Mouse (Mus musculus) splenic B cell, adult 2 months (primary cell): ENCODE results near the gene Pax7.

ENCODE experiments used
- DNase-seq: peaks from one replicate; pipeline ENCODE4 v3.0.0-alpha.2; 2011; ENCODE audit warnings: low read depth, low spot score
- H3K27me3 ChIP-seq: 2 replicates; pipeline ENCODE4 v1.6.1; 2012; ENCODE audit warnings: mild to moderate bottlenecking, low read length, moderate library complexity, mixed read lengths; ENCODE audit not compliant: control insufficient read depth, poor library complexity, insufficient read depth, severe bottlenecking
- H3K36me3 ChIP-seq: 2 replicates; pipeline ENCODE4 v1.6.1; 2012; ENCODE audit warnings: mild to moderate bottlenecking, low read length, moderate library complexity, mixed read lengths; ENCODE audit not compliant: control insufficient read depth, poor library complexity, insufficient read depth, severe bottlenecking

Gene Pax7

DNA sequence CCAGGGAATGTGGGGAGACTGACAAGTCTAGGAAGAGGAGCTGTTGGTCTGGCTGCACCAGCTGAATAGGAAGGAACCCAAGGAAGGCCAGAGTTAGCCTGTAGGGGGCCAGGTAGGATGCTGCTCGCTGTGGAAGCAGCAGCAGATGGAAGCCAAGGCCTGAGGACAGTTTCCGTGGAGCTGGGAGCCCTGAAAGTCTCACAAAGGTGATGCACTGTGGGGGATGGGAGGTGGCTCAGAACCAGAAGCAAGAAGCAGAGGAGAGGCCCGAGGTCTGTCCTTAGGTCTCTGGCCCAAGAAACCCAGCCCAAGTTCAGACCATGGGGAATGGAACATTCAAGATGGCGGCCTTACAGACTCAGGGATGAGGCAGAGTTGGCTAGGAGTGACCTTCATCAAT is 109.0 kb downstream of the Pax7 start:
- Histone ChIP-seq H3K36me3 (no peaks in the 10 kb centered on the region), H3K27me3 (no peaks in the 10 kb centered on the region)
- no peak for DNase-seq

- Histone ChIP-seq H3K36me3 (no peaks in the 10 kb centered on the region), H3K27me3 (no peaks in the 10 kb centered on the region)
- DNase-seq: no peak
These were observed 114.3 kb downstream of the Pax7 start for GRCm38 (mm10) chr4:139718978-139719377.

DNA sequence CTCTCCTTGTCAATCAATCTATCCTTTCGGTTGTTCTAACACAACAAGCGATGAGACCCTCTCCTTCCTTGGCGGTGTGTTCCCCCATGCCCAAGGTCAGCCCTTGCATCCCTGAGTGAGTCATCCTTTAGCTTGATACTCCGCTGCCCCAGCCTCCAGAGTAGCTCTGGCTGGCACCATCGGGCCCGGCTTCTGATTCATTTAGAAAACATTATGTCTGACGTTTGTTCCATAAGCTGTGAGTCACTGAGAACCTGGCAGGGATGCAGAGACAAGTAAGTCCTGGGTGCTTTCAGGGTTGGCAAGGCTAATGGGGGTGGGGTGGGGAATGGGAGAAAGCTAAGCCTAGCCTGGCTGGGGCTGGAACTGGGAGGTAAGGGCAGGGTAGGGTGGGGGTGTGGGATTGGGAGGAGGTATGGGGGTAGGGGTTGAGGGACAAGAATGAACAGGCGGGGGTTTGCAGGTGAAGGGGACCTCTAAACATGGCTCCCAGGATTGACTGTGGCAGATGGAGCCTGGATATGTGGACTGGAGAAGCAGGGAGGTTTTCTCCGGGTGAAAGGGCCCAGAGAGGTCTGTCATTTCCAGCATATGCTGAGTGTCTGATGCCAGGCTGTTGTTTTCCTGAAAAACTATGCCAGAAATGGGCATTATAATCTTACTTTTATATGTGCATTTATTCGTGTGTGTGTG is 116.7 kb downstream of the Pax7 start:
- Histone ChIP-seq H3K36me3 (no peaks in the 10 kb centered on the region), H3K27me3 (no peaks in the 10 kb centered on the region)
- no peak for DNase-seq

DNA sequence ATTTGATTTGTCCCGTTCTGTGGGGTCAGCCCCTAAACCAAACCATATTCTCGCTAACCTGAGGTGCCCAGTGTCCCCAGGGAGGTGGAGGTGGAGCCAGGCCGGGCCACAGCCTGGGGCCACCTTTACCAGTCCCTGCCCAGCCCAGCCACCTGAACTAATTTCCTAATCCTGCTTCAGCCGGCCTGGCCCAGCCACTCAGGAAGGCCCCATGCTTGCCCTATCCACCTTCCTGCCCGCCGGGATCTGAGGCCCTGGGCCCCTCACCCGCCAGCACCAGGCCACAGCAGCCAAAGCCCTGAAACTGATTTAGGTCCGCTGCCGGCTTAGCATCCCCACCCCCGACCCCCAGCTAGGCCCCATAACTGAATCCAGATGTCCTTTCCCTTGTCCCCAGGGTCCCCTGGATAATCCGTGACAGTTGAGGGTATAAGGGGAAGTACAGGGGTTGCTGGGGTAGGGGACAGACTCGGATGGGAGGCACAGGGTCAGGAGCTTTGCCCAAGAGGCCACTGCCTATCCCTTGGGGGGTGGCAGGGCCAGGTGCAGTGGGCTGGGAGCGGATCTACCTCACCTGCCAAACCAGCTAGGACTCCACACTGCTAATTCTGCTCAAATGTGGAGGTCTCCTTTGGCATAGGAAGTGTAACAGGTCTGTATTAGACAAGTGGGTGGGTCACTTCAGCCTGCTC is 117.9 kb downstream of the Pax7 start:
- Histone ChIP-seq H3K27me3 (no peaks in the 10 kb centered on the region), H3K36me3 (no peaks in the 10 kb centered on the region)
- DNase-seq: no peak

- no peaks in the 10 kb centered on the region for H3K27me3 ChIP-seq
- H3K36me3 ChIP-seq: no peaks in the 10 kb centered on the region
- no peak for DNase-seq
These were observed 122.6 kb downstream of the Pax7 start for GRCm38 (mm10) chr4:139710467-139711334.

DNA sequence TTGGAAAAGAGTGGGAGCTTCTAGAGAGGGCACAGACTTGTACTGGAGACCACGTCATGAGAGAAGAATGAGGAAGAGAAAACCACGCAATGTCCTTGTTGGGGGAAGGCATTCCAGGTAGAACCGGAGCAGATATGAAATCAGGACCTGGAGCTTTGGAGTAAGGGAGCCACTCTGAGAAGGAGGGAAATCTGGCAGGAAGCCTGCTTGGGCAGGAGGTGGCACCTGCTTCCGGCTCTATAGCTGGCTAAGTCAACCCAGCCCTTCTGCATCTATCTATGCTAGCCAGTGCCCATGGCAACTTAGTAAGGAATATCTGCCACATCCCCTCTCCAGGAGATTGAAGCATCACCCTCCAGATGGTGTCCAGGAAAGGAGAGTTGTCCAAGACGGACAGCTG is 127.3 kb downstream of the Pax7 start:
- H3K27me3 ChIP-seq: no peaks in the 10 kb centered on the region
- DNase-seq: no peak
- no peaks in the 10 kb centered on the region for H3K36me3 ChIP-seq

DNA sequence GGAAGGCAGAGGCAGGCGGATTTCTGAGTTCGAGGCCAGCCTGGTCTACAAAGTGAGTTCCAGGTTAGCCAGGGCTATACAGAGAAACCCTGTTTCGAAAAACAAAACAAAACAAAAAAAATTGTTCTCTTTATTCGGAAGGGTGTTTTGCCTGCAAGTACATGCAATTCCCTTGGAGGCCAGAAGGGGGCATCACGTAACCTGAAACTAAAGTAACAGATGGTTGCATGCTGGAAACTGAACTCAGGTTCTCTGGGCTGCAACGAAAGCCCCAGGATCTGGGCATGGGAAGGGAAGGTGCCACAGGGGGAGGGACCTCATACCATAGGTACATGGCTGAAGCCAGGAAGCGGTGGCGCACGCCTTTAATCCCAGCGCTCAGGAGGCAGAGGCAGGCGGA is 129.9 kb downstream of the Pax7 start:
- no peaks in the 10 kb centered on the region for H3K27me3 ChIP-seq
- no peaks in the 10 kb centered on the region for H3K36me3 ChIP-seq
- peak; percentile 28 for DNase-seq

- no peaks in the 10 kb centered on the region for H3K36me3 ChIP-seq
- H3K27me3 ChIP-seq: no peaks in the 10 kb centered on the region
- no peak for DNase-seq
These were observed 130.4 kb downstream of the Pax7 start for GRCm38 (mm10) chr4:139702914-139703313.

DNA sequence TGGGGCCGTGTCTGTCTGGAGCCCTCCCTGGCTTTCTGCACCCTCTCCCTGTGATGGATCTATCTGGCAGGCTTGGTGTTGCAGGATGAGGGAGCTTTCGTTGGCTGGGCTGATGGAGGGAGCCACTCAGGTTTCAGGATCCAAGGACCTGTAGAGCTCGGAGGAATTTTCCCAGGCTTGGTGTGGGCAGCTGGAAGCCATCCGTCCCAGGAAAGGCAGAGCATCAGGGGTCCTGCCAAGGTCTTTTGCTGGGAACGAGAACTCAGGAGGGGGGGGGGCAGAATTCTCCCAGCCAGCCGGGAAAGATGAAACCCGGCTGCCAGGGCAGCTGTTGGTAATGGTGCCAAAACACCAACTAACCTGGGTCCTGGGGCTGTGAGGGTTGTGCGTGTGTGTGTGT is 134.7 kb downstream of the Pax7 start:
- Histone ChIP-seq H3K36me3 (no peaks in the 10 kb centered on the region), H3K27me3 (no peaks in the 10 kb centered on the region)
- DNase-seq: no peak

DNA sequence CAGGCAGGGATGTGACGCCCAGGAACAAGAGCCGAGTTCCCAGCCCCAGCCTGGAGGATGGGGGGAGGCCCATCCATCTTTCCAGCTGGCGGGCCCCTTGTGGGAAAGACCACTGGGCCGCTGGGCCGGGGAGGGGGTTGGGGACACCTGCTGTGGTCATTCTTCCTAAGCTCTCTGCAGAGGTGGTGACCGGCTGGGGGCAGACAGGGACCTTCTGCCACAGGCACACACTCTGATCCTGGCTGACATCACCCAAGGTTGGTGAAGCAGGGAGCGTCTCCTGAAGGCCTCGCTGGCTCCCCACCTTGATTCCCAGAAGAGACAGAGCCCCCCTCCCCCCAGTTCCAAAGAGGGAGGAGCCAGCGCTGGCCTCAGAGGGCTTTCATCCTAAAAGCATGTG is 135.6 kb downstream of the Pax7 start:
- Histone ChIP-seq H3K27me3 (no peaks in the 10 kb centered on the region), H3K36me3 (no peaks in the 10 kb centered on the region)
- DNase-seq: no peak

DNA sequence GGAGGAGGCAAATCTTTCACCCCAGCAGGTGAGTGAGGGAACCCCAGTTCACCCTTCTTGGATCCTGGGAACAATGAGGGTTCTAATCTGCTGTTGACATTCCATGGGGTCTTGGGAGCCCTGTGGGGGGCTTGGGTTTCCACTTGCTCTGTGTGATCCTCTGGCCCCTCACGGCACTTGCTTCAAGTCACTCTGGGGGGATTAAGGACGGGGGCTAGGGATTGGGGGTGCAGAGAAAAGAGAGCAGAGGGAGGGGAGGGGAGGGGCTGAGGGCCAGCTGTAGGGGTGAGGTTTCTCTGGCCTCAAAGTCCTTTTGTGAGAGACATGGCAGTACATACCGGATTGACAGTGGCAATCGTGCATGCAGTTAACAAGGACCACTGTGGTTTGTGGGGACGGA is 140.0 kb downstream of the Pax7 start:
- no peaks in the 10 kb centered on the region for H3K36me3 ChIP-seq
- no peaks in the 10 kb centered on the region for H3K27me3 ChIP-seq
- DNase-seq: no peak

GRCm38 (mm10) chr4:139689627-139690269 is 143.6 kb downstream of the Pax7 start:
- H3K36me3 ChIP-seq: no peaks in the 10 kb centered on the region
- no peak for DNase-seq
- H3K27me3 ChIP-seq: no peaks in the 10 kb centered on the region

DNA sequence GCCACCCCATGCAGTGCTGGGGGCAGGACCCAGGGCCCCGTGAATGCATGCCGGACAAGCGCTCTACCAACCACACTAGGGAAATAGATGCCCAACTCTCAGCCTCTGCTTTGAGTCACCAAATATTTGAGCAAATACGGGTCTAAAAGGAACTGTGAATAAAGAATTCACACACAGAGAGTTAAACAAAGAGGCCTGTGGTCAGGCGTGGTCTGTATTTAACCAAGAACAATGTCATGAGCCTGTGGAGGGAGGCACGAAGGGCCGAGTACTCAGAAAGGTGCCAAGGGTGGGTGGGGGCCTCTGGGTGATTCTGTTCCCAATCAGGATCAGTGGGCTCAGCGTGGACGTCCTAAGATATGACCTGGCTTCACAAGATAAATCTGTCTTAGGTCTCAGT is 145.3 kb downstream of the Pax7 start:
- Histone ChIP-seq H3K27me3 (no peaks in the 10 kb centered on the region), H3K36me3 (no peaks in the 10 kb centered on the region)
- DNase-seq: no peak
